Mouse (Mus musculus): Measurements from ENCODE around the gene Ndufs7. TPM values are rescaled to one million over a fixed set of nuclear protein-coding genes. Genes with fewer than 3 reads are reported as not detected.

Gene Ndufs7
- total and polyA plus RNA-seq, 3 experiments, result 943 to 1,990 (median 1,108) TPM

- peaks cover 7% of the 10 kb centered on the region for H3K36me3 ChIP-seq (ENCODE audit: control insufficient read depth, insufficient read depth, low read length)
- no peaks in the 10 kb centered on the region for H3K27me3 ChIP-seq (ENCODE audit: control insufficient read depth, insufficient read depth, low read length)
- intact Hi-C loops (cut with DNase I), result no loop called here
- H3K79me2 ChIP-seq (replicated peaks; ENCODE audit: control insufficient read depth, insufficient read depth, low read length), result peaks cover 13% of the 10 kb centered on the region
- peak overlapping the region; percentile 11; the same call in 1 of the 2 replicates for H3K27ac ChIP-seq
- peaks cover 29% of the 10 kb centered on the region for H3K4me1 ChIP-seq (ENCODE audit: control insufficient read depth, insufficient read depth, low read length)
- no peak overlapping the region for H3K4me3 ChIP-seq
- WGBS, result 36% methylated on average over 6 of the region's 6 CpGs
- peak overlapping the region; percentile 10 for H3K9ac ChIP-seq (ENCODE audit: low read depth, low read length)
- no peak for TF ChIP-seq EP300 (IDR thresholded peaks at IDR 0.05; ENCODE audit: insufficient read depth, low read depth, low read length)
- TF ChIP-seq CTCF (IDR thresholded peaks at IDR 0.05), result no peak
- no peak for TF ChIP-seq POLR2A (IDR thresholded peaks at IDR 0.05; ENCODE audit: insufficient read depth, low read depth, low read length)
- no peak for DNase-seq
Measured at GRCm38 (mm10) chr10:80270734-80271181, 21.8 kb downstream of the Ndufs7 start.

- Histone ChIP-seq H3K4me1 (ENCODE audit: control insufficient read depth, insufficient read depth, low read length) (peaks cover 29% of the 10 kb centered on the region), H3K36me3 (ENCODE audit: control insufficient read depth, insufficient read depth, low read length) (peaks cover 6% of the 10 kb centered on the region), H3K27ac (no peak overlapping the region; the same call in 1 of the 2 replicates), H3K9ac (ENCODE audit: low read depth, low read length) (peak overlapping the region; percentile 10; the same call in 1 of the 2 replicates), H3K79me2 (replicated peaks; ENCODE audit: control insufficient read depth, insufficient read depth, low read length) (peaks cover 13% of the 10 kb centered on the region), H3K4me3 (no peak overlapping the region), H3K27me3 (ENCODE audit: control insufficient read depth, insufficient read depth, low read length) (no peaks in the 10 kb centered on the region)
- intact Hi-C loops (cut with DNase I), result no loop called here
- DNase-seq, result no peak
- WGBS, result 55% methylated on average over 5 of the region's 5 CpGs
- 0 out of 2 replicates have a peak, but pooled peaks have one; percentile 14 for TF ChIP-seq POLR2A (IDR thresholded peaks at IDR 0.05; ENCODE audit: insufficient read depth, low read depth, low read length)
- TF ChIP-seq CTCF (IDR thresholded peaks at IDR 0.05), result no peak
- no peak for TF ChIP-seq EP300 (IDR thresholded peaks at IDR 0.05; ENCODE audit: insufficient read depth, low read depth, low read length)
Measured at GRCm38 (mm10) chr10:80271186-80271843, 22.4 kb downstream of the Ndufs7 start.

- H3K4me1 ChIP-seq (ENCODE audit: control insufficient read depth, insufficient read depth, low read length), result peaks cover 29% of the 10 kb centered on the region
- no peak for DNase-seq
- peaks cover 13% of the 10 kb centered on the region for H3K79me2 ChIP-seq (replicated peaks; ENCODE audit: control insufficient read depth, insufficient read depth, low read length)
- intact Hi-C loops (cut with DNase I), result no loop called here
- H3K27me3 ChIP-seq (ENCODE audit: control insufficient read depth, insufficient read depth, low read length), result no peaks in the 10 kb centered on the region
- no peak overlapping the region for H3K9ac ChIP-seq (ENCODE audit: low read depth, low read length)
- H3K36me3 ChIP-seq (ENCODE audit: control insufficient read depth, insufficient read depth, low read length), result peaks cover 3% of the 10 kb centered on the region; the same call in 1 of the 2 replicates
- TF ChIP-seq EP300 (IDR thresholded peaks at IDR 0.05; ENCODE audit: insufficient read depth, low read depth, low read length) (no peak), CTCF (IDR thresholded peaks at IDR 0.05) (no peak), POLR2A (IDR thresholded peaks at IDR 0.05; ENCODE audit: insufficient read depth, low read depth, low read length) (no peak)
- no peak overlapping the region for H3K4me3 ChIP-seq
- H3K27ac ChIP-seq, result no peak overlapping the region
- 63% methylated on average over 8 of the region's 8 CpGs for WGBS
Measured at GRCm38 (mm10) chr10:80271870-80272585, 23.1 kb downstream of the Ndufs7 start.

- intact Hi-C loops (cut with DNase I), result no loop called here
- no peak for DNase-seq
- Histone ChIP-seq H3K9ac (ENCODE audit: low read depth, low read length) (no peak overlapping the region), H3K4me3 (no peak overlapping the region), H3K36me3 (ENCODE audit: control insufficient read depth, insufficient read depth, low read length) (no peaks in the 10 kb centered on the region), H3K4me1 (ENCODE audit: control insufficient read depth, insufficient read depth, low read length) (peaks cover 21% of the 10 kb centered on the region), H3K79me2 (replicated peaks; ENCODE audit: control insufficient read depth, insufficient read depth, low read length) (peaks cover 10% of the 10 kb centered on the region), H3K27me3 (ENCODE audit: control insufficient read depth, insufficient read depth, low read length) (no peaks in the 10 kb centered on the region), H3K27ac (no peak overlapping the region)
- no peak for TF ChIP-seq POLR2A (IDR thresholded peaks at IDR 0.05; ENCODE audit: insufficient read depth, low read depth, low read length)
- no peak for TF ChIP-seq EP300 (IDR thresholded peaks at IDR 0.05; ENCODE audit: insufficient read depth, low read depth, low read length)
- TF ChIP-seq CTCF (IDR thresholded peaks at IDR 0.05), result no peak
- WGBS, result 59% methylated on average over 3 of the region's 3 CpGs
Measured at GRCm38 (mm10) chr10:80273847-80274246, 24.9 kb downstream of the Ndufs7 start.

GRCm38 (mm10) chr10:80276238-80276637 is 27.3 kb downstream of the Ndufs7 start:
- Histone ChIP-seq H3K27me3 (ENCODE audit: control insufficient read depth, insufficient read depth, low read length) (no peaks in the 10 kb centered on the region), H3K36me3 (ENCODE audit: control insufficient read depth, insufficient read depth, low read length) (no peaks in the 10 kb centered on the region), H3K4me1 (ENCODE audit: control insufficient read depth, insufficient read depth, low read length) (peaks cover 6% of the 10 kb centered on the region), H3K79me2 (replicated peaks; ENCODE audit: control insufficient read depth, insufficient read depth, low read length) (peaks cover 4% of the 10 kb centered on the region; the same call in 1 of the 2 replicates), H3K9ac (ENCODE audit: low read depth, low read length) (no peak overlapping the region), H3K4me3 (no peak overlapping the region), H3K27ac (no peak overlapping the region)
- intact Hi-C loops (cut with DNase I), result no loop called here
- TF ChIP-seq EP300 (IDR thresholded peaks at IDR 0.05; ENCODE audit: insufficient read depth, low read depth, low read length) (no peak), CTCF (IDR thresholded peaks at IDR 0.05) (no peak), POLR2A (IDR thresholded peaks at IDR 0.05; ENCODE audit: insufficient read depth, low read depth, low read length) (no peak)
- no peak for DNase-seq
- WGBS, result 85% methylated on average over 5 of the region's 5 CpGs

GRCm38 (mm10) chr10:80278390-80278789 is 29.5 kb downstream of the Ndufs7 start:
- Histone ChIP-seq H3K4me3 (no peak overlapping the region), H3K9ac (ENCODE audit: low read depth, low read length) (no peak overlapping the region), H3K27me3 (ENCODE audit: control insufficient read depth, insufficient read depth, low read length) (no peaks in the 10 kb centered on the region), H3K36me3 (ENCODE audit: control insufficient read depth, insufficient read depth, low read length) (no peaks in the 10 kb centered on the region), H3K4me1 (ENCODE audit: control insufficient read depth, insufficient read depth, low read length) (peaks cover 6% of the 10 kb centered on the region; the same call in 1 of the 2 replicates), H3K79me2 (replicated peaks; ENCODE audit: control insufficient read depth, insufficient read depth, low read length) (no peaks in the 10 kb centered on the region), H3K27ac (no peak overlapping the region)
- intact Hi-C loops (cut with DNase I), result no loop called here
- TF ChIP-seq POLR2A (IDR thresholded peaks at IDR 0.05; ENCODE audit: insufficient read depth, low read depth, low read length), result no peak
- TF ChIP-seq EP300 (IDR thresholded peaks at IDR 0.05; ENCODE audit: insufficient read depth, low read depth, low read length), result no peak
- TF ChIP-seq CTCF (IDR thresholded peaks at IDR 0.05), result no peak
- WGBS, result 92% methylated on average over 9 of the region's 9 CpGs
- no peak for DNase-seq

Data from heart, adult 2 months (tissue).